Mouse (Mus musculus): ENCODE measurements around the gene Hao2. TPM values are rescaled to one million over a fixed set of nuclear protein-coding genes. Genes with fewer than 3 reads are reported as not detected.

Hao2 gene
- polyA plus RNA-seq (2016; fragmentation: Nextera tagmentation; extraction: Ambion mirVana): not detected in 2 replicates

DNA sequence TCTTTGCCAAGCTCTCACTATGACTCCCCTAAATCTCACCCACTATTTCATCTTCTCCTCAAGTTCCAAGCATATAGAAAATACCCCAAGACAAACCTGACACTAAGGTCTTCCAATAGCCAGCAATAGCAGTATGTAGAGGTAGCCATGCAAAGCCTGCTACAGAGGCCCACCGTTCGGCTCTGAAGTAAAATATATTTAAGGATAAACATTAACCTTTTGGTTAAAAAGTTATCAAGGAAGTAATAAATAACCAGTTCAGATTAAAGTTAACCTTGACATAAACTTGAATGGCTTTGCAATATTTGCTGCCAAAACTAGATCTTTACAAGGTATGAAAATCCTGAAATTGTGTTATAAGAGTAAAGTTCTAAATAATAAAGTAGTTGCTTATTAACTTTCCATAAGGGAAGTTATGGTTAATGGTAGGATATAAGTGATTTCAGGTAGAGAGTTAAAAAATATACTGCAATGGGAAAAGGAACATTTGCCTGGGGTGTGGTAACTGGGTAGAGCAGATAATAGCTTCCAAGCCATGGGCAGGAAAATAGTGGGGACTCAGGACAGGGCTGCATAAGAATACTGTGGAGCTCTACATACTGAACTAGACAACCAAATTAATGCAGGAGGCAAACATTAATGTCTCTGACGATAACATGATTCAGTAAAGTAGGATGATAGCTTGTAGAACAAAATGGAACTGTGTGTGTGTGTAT is at the start of gene Hao2:
Gene Hao2, minus strand, starts transcription at position 183 of the 716 bp plus-strand sequence.
- no peak for DNase-seq (ENCODE audit: low spot score)
- Histone ChIP-seq H3K36me3 (no peaks in the 10 kb centered on the region), H3K27me3 (ENCODE audit: low read depth, poor library complexity, severe bottlenecking) (no peaks in the 10 kb centered on the region), H3K4me1 (0 out of 2 replicates have a peak, but pooled peaks cover 2% of the 10 kb centered on the region), H3K9me3 (replicated peaks) (no peaks in the 10 kb centered on the region), H3K27ac (no peak within 1 kb of the TSS), H3K4me3 (no peak within 1 kb of the TSS)
- WGBS: 84% methylated on average over 3 of the region's 3 CpGs

DNA sequence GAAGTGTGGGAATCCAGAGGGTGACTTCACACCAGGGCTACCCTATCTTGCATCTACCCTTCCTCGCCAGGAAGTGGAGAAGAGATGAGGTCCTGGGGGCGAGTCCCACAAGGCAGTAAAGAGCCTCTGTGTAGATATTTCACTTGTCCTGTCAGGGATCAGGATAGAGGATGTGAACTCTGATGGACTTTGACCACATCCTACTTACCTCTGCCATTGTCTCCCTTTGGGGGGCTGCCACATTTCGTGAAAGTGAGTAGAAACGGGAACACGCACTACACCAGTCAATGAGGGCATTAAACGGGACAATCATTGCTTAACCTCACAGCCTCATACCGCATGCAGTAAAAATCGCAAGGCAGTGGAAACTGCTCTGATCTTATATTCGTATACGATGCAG is 48.6 kb upstream of the Hao2 start:
- peak overlapping the region; percentile 47 for H3K4me3 ChIP-seq
- DNase-seq (ENCODE audit: low spot score): no peak
- 28% methylated on average over 10 of the region's 10 CpGs for WGBS
- H3K4me1 ChIP-seq: peaks cover 16% of the 10 kb centered on the region
- H3K27ac ChIP-seq: no peak overlapping the region
- H3K27me3 ChIP-seq (ENCODE audit: low read depth, poor library complexity, severe bottlenecking): peaks cover 34% of the 10 kb centered on the region; the same call in 1 of the 2 replicates
- no peaks in the 10 kb centered on the region for H3K9me3 ChIP-seq (replicated peaks)
- H3K36me3 ChIP-seq: no peaks in the 10 kb centered on the region

DNA sequence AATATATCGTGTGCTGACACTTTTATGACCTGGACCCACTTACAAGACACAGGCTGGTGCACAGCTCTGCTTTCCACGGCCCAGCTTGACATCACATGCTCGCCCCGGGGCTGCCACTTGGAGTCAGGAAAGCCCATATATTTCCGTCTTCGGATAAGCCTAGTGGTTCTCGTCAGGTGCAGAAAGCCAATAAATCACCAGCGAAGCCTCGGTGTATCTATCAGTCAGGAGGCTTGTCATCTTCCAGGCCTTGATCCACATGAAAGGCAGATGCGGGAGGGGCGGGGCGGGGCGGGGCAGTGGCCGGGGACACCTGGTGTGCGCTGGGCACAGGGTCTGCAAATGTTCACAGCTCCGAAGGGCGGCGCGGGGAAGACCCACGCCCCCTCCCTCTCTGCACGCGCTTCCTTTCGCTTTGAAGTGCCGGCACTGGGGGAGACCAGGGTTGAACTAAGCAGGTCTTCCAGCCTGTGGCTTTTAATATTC is 48.1 kb upstream of the Hao2 start:
- peak; percentile 73 for DNase-seq (ENCODE audit: low spot score)
- H3K27me3 ChIP-seq (ENCODE audit: low read depth, poor library complexity, severe bottlenecking): peaks cover 34% of the 10 kb centered on the region; the same call in 1 of the 2 replicates
- H3K9me3 ChIP-seq (replicated peaks): no peaks in the 10 kb centered on the region
- peaks cover 16% of the 10 kb centered on the region for H3K4me1 ChIP-seq
- no peaks in the 10 kb centered on the region for H3K36me3 ChIP-seq
- 1% methylated on average over 24 of the region's 24 CpGs for WGBS
- H3K27ac ChIP-seq: no peak overlapping the region
- H3K4me3 ChIP-seq: peak overlapping the region; percentile 47

DNA sequence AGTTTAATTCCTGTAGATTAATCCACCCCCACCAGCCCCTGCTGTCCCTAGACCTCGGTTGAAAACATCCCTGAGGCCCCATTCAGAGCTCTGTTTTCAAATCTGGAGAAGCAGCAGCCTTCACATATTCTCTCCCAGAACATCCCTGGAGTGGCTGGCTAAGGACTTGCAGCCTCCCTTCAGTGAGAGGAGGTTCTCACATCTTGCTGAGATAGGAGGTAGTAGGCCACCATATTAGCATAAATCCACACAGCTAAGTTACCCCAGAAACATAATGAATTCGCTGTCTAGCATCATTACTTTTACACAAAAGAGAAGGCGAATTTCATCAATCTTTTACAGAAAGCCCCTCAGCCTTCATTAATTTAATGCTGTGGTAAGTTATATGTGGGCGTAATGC is 47.2 kb upstream of the Hao2 start:
- H3K9me3 ChIP-seq (replicated peaks): no peaks in the 10 kb centered on the region
- 80% methylated on average over 4 of the region's 4 CpGs for WGBS
- no peak overlapping the region for H3K27ac ChIP-seq
- H3K36me3 ChIP-seq: no peaks in the 10 kb centered on the region
- no peak overlapping the region for H3K4me3 ChIP-seq
- no peak for DNase-seq (ENCODE audit: low spot score)
- H3K4me1 ChIP-seq: peaks cover 17% of the 10 kb centered on the region
- H3K27me3 ChIP-seq (ENCODE audit: low read depth, poor library complexity, severe bottlenecking): peaks cover 34% of the 10 kb centered on the region; the same call in 1 of the 2 replicates

DNA sequence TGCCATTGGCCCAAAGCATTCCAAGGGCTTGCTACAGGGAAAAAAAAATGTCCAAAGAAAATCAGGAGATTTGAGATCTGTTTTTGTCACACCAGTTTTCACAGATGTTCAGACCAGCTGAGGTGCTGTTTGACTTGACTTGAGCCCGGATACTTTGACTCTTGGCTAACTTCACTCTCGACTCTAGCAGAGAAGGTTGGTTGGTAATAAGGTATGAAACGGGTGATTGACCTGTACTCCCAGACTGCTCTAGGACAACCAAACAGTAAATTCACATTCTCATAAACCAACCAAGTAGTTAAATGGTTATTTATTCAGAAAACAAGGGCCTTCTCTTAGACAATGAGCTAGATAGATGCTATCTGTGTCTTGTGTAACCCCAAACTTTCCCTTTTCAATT is 43.4 kb upstream of the Hao2 start:
- no peaks in the 10 kb centered on the region for H3K36me3 ChIP-seq
- H3K9me3 ChIP-seq (replicated peaks): no peaks in the 10 kb centered on the region
- H3K27me3 ChIP-seq (ENCODE audit: low read depth, poor library complexity, severe bottlenecking): peaks cover 24% of the 10 kb centered on the region; the same call in 1 of the 2 replicates
- H3K4me1 ChIP-seq: peaks cover 13% of the 10 kb centered on the region
- H3K27ac ChIP-seq: no peak overlapping the region
- WGBS: 93% methylated on average over 3 of the region's 3 CpGs
- H3K4me3 ChIP-seq: no peak overlapping the region
- DNase-seq (ENCODE audit: low spot score): no peak

DNA sequence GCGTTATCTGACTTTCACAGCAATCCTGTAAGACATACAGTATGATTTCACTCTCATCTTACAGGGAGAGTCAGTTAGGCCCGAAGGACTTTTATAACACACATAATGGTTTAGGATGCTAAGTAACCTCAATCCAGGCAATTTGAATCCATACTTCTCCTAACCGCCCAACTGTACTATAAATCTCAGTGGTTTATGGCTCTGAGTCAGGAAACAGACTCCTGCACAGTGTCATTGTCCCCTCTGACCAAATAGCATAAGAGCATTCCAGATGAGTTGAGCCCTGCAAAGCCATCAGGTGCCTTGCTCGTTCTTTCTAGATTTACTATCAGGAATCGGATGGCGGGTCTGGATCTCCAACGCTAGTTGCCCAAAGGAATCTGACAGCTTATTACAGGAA is 41.6 kb upstream of the Hao2 start:
- H3K27ac ChIP-seq: no peak overlapping the region
- 61% methylated on average over 7 of the region's 7 CpGs for WGBS

DNA sequence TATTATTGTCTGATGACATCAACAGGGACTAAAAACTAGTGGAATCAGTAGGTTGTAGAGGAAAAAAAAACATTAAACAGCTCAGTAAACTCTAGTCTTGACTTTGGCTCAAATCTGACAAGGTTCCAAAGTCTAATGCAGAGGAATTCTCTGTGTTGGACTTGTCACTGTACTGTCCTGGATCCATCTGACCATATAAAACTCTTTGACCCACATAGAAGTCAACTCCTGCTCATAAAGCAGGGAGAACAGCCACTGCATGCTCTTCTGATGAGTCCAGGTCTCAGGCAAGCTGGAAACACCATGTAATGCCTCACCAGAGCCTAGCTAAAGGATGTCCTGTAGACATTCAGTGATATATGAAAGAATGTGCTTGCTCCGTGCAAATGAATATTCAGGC is 41.0 kb upstream of the Hao2 start:
- H3K4me1 ChIP-seq: peaks cover 5% of the 10 kb centered on the region; the same call in 1 of the 2 replicates
- WGBS: 94% methylated on average over 1 of the region's 1 CpGs

More for the DNA sequence above, 41.6 kb upstream of the Hao2 start:
- H3K27me3 ChIP-seq (ENCODE audit: low read depth, poor library complexity, severe bottlenecking): peaks cover 10% of the 10 kb centered on the region; the same call in 1 of the 2 replicates
- no peak overlapping the region for H3K4me3 ChIP-seq
- DNase-seq (ENCODE audit: low spot score): no peak
- peaks cover 5% of the 10 kb centered on the region; the same call in 1 of the 2 replicates for H3K4me1 ChIP-seq
- H3K9me3 ChIP-seq (replicated peaks): no peaks in the 10 kb centered on the region
- H3K36me3 ChIP-seq: no peaks in the 10 kb centered on the region

DNA sequence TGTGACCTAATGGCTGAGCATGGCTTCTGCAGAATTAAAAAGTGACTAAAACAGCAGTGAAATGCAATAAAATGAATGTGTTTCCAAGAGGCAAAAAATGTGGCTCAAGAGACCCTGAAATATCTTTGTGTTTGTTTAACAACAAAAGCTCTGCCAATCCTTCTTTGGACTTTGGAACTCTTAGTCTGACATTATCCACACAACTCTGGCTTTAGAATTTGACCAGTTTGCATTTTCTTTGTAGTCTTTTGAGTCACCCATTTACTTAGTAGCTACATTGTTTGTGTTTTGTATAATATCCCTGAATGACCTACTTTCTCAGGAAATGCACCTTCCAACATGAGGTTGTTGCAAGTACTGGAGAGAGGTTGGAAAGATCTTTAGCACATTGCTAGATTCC is 39.4 kb upstream of the Hao2 start:
- no peaks in the 10 kb centered on the region for H3K9me3 ChIP-seq (replicated peaks)
- H3K27me3 ChIP-seq (ENCODE audit: low read depth, poor library complexity, severe bottlenecking): no peaks in the 10 kb centered on the region
- H3K4me1 ChIP-seq: peaks cover 5% of the 10 kb centered on the region; the same call in 1 of the 2 replicates
- H3K4me3 ChIP-seq: no peak overlapping the region
- H3K27ac ChIP-seq: no peak overlapping the region
- DNase-seq (ENCODE audit: low spot score): no peak
- no peaks in the 10 kb centered on the region for H3K36me3 ChIP-seq

More for the DNA sequence above, 41.0 kb upstream of the Hao2 start:
- Histone ChIP-seq H3K36me3 (no peaks in the 10 kb centered on the region), H3K4me3 (no peak overlapping the region), H3K27ac (no peak overlapping the region), H3K27me3 (ENCODE audit: low read depth, poor library complexity, severe bottlenecking) (0 out of 2 replicates have a peak, but pooled peaks cover 7% of the 10 kb centered on the region), H3K9me3 (replicated peaks) (no peaks in the 10 kb centered on the region)
- no peak for DNase-seq (ENCODE audit: low spot score)

DNA sequence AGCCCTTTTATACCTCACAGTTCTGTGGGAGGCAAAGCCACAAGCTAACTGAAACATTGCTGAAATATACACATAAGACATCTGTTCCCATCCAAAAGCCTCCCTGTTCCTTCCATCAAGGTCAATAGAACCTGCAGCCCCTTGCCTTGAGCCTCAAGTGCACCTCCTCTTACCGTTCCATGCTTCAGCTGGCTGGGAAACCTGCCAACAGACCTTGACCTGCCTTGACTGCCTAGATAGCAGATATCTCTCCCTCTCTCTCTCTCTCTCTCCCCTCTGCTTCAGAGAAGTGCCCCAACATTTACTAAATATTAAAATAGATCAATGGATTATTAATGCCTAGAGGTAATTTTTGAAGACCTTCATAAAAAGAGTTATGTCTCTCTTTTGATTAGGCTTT is 38.8 kb upstream of the Hao2 start:
- Histone ChIP-seq H3K9me3 (replicated peaks) (no peaks in the 10 kb centered on the region), H3K4me1 (peaks cover 5% of the 10 kb centered on the region; the same call in 1 of the 2 replicates), H3K36me3 (no peaks in the 10 kb centered on the region), H3K27me3 (ENCODE audit: low read depth, poor library complexity, severe bottlenecking) (no peaks in the 10 kb centered on the region), H3K27ac (no peak overlapping the region), H3K4me3 (no peak overlapping the region)
- no peak for DNase-seq (ENCODE audit: low spot score)
- WGBS: 76% methylated on average over 1 of the region's 1 CpGs

DNA sequence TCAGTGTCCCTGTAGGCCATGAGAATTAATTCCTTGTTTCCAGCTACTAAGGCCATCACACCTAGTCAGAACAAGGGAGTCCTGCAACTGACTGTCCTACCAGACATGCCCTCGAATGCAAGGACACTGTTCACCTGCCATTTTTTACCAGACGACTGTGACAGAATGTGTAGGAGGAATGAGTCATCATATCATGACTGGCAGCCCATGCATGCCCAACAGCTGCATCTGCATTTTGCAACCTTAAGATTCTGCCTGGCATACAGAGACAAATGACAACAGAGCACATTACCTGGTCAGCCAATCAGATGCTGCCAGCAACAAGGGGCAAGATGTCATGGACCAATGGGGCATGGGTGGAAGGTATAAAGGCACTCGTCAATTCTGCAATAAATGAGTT is 27.4 kb upstream of the Hao2 start:
- H3K9me3 ChIP-seq (replicated peaks): no peaks in the 10 kb centered on the region
- no peaks in the 10 kb centered on the region for H3K36me3 ChIP-seq
- H3K27me3 ChIP-seq (ENCODE audit: low read depth, poor library complexity, severe bottlenecking): no peaks in the 10 kb centered on the region
- no peak overlapping the region for H3K4me3 ChIP-seq
- no peaks in the 10 kb centered on the region for H3K4me1 ChIP-seq
- WGBS: 88% methylated on average over 3 of the region's 3 CpGs
- H3K27ac ChIP-seq: no peak overlapping the region
- no peak for DNase-seq (ENCODE audit: low spot score)

DNA sequence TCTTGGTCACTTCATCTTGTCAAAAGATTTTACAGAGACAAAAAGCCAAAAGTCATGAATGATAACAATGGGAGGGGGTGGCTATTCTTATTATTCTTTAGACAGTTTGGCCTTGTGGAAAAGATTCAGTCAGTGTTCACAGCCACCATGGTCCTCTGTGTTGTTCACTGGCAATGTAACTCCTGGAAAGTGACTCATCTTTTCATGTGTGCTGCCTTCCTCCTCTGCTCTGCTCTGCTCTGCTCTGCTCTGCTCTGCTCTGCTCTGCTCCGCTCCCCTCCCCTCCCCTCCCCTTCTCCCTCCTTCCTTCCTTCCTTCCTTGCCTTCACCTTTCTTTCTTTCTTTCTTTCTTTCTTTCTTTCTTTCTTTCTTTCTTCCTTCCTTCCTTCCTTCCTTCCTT is 24.2 kb upstream of the Hao2 start:
- Histone ChIP-seq H3K36me3 (no peaks in the 10 kb centered on the region), H3K27ac (no peak overlapping the region), H3K4me1 (no peaks in the 10 kb centered on the region), H3K4me3 (no peak overlapping the region), H3K9me3 (replicated peaks) (no peaks in the 10 kb centered on the region), H3K27me3 (ENCODE audit: low read depth, poor library complexity, severe bottlenecking) (no peaks in the 10 kb centered on the region)
- DNase-seq (ENCODE audit: low spot score): no peak
- WGBS: no CpG with 5 or more reads among the region's 1 CpGs

DNA sequence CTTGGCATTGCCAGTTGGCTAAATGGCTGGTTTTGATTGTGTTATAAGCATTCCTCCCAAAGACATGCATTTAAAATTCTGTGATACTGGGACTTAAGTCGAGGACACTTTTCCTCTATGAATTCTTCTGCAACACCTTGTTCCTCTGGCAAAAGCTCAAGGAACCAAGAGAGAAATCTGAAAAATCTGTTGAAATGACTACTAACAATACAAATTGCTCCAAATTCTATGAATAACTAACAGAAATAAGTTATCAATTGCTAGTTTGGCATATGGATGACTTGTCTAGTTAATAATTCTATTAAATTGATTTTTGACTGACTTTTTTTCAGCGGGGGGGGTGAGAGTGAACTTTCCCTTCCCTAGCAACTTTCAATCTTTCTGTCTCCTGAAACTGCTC is 23.8 kb upstream of the Hao2 start:
- Histone ChIP-seq H3K4me3 (no peak overlapping the region), H3K9me3 (replicated peaks) (no peaks in the 10 kb centered on the region), H3K27ac (no peak overlapping the region), H3K36me3 (no peaks in the 10 kb centered on the region), H3K27me3 (ENCODE audit: low read depth, poor library complexity, severe bottlenecking) (no peaks in the 10 kb centered on the region), H3K4me1 (no peaks in the 10 kb centered on the region)
- DNase-seq (ENCODE audit: low spot score): no peak
- 90% methylated on average over 2 of the region's 2 CpGs for WGBS

DNA sequence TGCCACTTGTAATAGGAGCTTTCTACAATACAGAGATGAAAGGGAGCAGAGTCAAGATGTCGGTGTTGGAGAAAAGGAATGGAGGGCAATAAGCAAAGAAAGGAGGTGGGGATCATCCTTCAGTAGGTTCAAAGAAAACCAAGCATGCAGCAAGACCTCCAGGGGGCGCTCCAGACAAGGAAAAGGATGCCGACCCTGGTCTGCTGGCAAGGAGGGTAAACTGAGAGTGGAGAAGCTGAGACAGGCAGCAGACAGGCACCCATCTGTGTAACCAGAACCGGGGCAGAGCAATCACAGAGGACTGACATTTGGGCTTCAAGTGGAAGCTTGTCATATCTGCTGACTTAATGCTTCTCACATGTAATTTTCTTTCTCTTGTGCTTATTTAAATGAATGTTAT is 22.6 kb upstream of the Hao2 start:
- Histone ChIP-seq H3K4me3 (no peak overlapping the region), H3K9me3 (replicated peaks) (no peaks in the 10 kb centered on the region), H3K27me3 (ENCODE audit: low read depth, poor library complexity, severe bottlenecking) (no peaks in the 10 kb centered on the region), H3K4me1 (no peaks in the 10 kb centered on the region), H3K36me3 (no peaks in the 10 kb centered on the region), H3K27ac (no peak overlapping the region)
- peak; percentile 88 for DNase-seq (ENCODE audit: low spot score)
- 3% methylated on average over 4 of the region's 4 CpGs for WGBS

All from limb, embryonic 10.5 days (tissue).